Mouse (Mus musculus) cerebellum, adult 11-12 months (tissue): Measurements from ENCODE around the gene 1700016C15Rik.

Experiments used
- DNase-seq: peaks from one replicate; pipeline ENCODE4 v3.0.0; 2022

Gene 1700016C15Rik

DNA sequence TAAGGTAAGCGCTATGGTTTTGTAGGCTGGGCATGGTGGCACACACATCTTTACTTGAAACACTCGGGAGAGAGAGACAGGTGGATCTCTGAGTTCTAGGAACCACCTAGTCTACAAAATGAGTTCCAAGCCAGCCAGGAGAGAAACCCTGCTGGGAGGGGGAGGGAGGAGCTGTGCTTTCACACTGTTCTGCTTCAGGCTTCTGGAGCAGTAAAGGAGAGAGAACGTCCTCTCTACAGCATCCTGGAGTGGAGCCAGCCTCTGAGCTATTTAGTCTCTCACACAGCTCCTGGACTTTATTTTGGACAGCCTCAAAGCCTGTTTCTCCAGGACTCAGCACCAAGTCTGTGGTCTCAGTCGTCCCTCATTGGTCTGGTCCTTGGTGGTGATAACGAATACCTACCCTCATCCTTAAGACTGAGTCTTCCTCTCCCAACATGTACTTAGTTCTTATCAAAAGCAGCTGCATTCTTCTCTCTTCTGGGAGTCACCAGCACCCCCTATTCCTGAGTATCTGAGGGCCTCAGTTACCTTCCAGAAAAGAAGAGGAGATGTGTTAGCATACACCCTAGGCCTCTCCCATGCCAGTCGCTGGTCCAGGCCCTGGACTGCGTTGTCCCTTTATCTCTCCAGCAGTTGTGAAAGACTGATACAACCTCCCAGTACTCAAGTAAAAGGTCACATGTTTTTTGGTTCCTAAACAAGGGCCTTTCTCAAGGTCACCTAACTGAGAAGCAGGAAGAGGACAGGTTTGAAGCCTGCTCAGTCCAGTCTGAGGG lies 12.4 kb upstream of the 1700016C15Rik start:
- no peak for DNase-seq

DNA sequence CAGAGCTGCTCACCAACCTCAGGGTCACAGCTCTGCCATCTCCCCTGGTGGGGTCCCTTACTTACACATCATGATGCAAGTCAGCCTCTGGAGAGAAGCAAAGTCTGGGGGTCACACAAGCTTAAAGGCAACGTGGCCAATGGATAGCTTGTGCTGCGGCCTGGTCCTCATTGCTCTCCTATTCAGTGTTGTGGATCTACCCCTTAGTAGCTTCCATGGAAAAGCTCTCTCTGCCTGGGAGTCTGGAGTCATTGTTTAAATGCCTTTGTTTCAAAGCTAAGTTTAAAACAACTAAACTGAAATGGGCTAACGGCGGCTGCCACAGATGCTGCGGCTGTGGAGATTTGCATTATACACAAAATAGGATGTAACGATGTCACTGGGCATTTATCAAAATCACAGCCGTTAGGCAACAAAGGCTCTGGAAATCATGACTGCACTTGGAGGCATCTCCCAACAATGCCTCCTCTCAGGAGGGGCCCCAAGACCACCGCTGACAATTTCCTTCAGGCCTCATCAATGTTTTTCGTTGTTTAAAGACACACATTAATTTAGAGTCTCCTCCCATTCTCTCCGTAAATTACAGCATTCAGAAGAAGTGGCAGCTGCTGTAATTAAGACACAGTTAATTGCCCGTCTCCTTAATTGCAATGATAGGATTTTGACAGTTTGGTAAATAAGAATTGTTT lies 11.1 kb upstream of the 1700016C15Rik start:
- no peak for DNase-seq

DNA sequence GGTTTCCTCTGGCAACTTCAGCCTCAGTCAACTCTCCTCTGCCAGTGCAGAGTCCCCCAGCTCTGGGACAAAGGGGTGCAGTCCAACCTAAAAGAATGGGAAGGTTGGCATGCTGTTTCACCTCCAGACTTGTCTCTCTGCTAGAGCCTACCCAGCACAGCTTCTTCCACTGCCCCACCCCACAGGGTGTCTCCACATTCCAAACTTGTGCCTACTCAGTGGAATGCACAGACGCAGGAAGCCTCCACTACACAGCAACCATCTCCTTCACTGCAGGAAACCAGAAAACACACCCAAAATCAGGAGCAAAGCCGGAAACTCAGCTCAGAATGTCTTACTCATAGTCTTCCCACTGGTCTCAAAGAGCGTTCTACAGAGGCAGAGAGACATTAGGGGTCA lies 10.6 kb upstream of the 1700016C15Rik start:
- DNase-seq, result no peak

GRCm38 (mm10) chr1:177723786-177724185 lies 5.8 kb upstream of the 1700016C15Rik start:
- DNase-seq, result no peak

GRCm38 (mm10) chr1:177726870-177727269 lies 2.7 kb upstream of the 1700016C15Rik start:
- DNase-seq, result no peak

GRCm38 (mm10) chr1:177727883-177728525 lies 1.6 kb upstream of the 1700016C15Rik start:
- DNase-seq, result no peak

DNA sequence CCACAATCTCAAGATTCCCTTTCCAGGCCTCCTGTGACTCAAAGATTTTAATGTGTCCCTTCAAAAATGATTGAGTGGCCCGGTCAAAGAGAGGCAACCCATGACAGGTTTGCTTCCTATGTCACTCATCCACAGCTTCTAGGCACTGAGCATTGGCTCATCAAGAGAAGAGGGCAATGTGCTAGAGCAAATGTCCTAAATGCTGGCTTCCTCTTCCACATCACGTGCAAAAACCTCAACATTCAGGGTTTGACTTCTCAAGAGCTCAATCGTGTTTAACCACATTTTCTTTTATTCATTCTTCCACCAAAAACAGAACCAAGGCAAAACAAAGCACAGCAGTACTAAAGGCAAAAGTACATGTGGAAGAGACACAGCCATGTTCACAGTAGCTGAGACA lies 2.4 kb downstream of the 1700016C15Rik start:
- DNase-seq, result no peak

DNA sequence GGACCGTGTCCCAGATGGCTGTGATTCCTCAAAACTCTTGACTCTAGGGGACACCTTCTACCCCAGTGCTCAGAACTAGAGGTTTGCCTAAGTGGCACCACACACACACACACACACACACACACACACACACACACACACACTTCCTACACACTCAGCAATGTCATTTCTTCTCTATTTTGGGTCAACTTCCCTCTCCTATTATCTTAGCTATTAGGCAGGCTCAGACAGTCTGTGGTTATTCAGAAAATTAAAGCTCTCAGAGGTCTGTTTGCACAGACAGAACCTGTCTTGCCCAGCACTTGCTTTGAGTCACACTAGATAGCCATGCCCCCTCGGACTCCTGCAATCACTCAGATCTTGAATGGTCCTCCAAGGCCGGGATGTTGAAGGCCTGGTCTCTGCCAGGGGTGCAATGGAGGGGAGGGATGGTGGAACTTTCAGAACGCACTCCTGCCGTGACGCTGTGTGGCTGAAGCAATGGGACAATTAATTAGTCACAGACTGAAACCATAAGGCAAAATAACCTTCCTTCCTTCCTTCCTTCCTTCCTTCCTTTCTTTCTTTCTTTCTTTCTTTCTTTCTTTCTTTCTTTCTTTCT lies 8.0 kb downstream of the 1700016C15Rik start:
- no peak for DNase-seq

DNA sequence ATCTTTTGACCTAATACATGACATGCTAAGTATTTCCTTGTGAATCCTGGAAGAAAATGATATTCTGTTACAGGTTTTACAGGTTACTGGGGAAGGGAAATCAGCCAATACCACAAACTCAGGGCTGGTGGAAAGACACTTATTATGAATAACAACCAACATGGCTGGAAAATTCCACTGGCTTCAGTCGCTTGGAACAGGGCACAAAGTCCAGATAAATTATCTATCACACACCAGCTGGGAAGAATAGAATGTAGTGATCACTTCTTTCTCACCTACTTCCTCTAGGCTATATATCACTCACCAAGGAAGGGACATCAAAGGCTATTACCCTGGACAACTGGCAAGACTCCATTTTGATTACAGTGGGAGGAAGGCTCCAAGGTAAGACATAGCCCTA lies 11.1 kb downstream of the 1700016C15Rik start:
- no peak for DNase-seq

DNA sequence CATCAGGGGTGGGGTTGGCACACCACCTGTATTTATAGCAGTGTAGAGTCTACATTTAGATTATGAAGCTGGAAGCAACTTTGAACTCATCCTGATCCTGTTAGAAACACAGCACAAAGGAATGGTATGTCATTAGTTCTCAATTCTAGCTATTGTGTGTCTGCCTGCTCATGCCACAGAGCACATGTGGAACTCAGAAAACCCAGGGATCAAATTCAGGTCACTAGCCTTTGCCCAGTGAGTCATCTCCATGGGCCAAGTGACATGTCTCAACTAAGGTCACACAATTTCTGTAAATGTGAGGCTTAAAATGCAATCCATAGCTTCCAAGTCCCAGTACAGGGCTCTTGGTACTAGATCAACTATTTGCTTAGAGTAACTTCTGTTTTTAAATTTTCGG lies 12.5 kb downstream of the 1700016C15Rik start:
- no peak for DNase-seq

DNA sequence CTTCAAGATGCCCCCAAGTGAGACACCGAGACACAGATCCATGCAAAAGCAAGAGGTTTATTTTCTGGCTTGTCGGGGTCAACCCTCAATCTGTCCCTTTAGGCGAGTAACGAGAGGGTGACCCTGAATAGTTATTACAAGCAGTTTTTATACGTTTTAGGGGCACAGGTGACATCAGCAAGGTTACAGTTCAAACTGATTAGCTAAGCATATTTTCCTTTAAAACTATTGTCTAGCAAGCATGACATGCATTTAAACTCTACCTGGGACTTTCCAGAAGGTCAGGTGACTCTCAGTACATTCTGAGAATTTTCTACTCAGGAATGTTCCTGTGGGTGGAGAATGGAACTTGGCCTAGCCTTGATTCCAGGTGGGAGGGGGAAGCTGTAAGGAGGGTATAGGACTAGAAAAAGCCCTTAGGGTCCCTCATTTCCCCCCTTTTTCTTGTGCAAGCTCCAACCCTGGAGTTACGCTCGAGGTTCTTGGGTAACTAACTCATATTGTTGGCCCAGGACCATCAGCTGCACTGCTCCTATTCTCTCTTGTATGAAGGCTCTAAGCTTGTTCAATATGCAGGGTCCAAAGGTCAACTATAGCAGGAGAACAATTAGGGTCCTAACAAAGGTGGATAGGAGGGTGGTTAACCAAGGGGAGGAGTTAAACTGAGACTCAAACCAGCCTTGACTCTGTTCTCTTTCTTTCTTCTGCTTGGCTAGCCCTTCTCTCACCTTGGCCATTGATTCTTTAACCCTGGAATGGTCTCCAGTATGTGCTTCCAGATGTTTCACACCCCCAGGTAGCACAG lies 15.1 kb downstream of the 1700016C15Rik start:
- no peak for DNase-seq

GRCm38 (mm10) chr1:177747869-177748540 lies 18.4 kb downstream of the 1700016C15Rik start:
- DNase-seq, result no peak

DNA sequence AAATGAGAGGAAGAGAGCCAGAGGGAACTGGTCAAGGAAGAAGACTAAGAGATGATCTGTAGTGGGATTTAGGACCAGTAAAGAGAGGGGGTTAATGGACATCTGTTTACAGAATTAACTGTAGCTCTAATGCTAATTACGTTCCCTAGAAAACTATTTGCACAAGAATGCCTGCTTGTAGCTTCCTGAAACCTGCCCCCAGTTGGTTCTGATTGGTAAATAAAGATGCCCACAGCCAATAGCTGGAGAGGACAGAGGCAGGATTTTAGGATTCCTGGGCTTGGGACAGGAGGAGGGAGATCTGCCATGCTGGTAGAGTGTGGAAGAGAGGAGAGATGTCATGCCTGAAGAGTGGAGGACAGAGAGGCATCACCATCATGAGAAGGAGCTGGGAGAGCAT lies 23.9 kb downstream of the 1700016C15Rik start:
- DNase-seq, result no peak

DNA sequence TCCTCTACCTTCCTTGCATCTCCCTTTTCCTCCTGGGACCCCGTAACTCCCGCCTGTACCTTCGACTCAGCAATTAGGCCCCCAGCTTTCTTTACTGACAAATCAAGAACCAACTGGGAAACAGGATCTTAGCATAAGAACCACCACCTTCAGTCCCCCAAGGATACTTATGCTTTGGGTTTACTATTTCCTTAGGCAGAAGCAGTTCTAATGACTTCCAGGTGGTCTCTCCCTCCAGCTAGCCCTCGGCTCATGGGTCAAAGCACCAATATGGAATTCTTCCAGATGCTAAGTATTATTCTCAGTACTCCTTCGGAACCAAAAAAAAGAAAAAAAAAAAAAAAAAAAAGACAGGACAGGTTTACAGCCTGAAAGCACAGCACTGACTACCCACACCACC lies 27.6 kb downstream of the 1700016C15Rik start:
- no peak for DNase-seq

DNA sequence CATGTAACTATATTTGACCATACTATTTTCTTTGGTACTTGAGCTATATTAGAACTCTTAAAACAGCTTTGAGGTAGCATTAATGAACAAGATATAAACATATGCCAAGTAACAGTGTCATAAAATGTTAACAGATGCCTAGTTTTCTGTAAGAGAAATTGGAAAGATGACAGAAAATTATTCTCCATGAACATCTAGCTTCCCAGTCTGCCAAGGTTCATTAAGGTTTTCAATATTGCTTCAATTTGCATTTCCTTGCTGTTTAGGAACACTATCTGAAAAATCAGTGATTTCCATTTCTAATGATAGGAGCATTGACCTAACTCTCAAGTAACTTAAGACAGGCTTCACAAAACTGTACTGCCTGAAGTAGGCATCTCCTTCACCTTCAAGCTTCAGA lies 39.3 kb downstream of the 1700016C15Rik start:
- no peak for DNase-seq

DNA sequence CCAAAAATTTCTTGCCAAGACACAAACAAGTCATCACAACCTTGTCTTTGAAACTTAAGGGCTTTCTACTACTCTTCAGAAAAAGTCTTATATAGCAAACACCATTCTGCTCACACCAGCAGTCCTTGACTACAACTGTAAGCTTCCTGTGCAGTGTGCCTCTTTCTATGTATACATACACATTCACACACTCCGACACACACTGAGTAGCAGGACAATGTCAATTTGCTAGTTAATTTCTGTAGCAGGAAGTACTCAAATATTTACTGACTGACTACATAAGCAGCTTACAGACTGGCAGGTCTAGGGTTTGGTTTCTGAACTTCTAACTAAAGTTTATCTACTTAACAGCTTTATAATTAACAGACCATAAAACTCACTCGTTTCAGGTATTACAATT lies 47.8 kb downstream of the 1700016C15Rik start:
- DNase-seq, result no peak

DNA sequence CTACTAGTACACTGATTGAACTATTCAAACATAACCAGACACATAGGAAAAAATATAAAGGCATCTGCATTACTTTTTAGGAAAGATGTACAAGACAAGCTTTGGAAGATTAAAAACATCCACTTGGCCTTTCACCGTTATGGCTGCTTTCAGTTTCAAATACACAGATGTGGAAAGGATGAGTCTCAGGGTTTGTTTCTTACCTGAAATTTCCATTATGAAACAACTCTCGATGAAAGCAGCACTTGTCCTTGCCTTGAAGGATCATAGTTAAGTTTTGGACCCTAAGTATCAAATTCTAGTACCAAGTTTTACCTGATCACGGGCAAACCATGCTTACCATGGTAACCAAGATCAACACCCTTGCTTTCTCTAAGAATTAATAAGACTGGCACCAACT lies 63.2 kb downstream of the 1700016C15Rik start:
- no peak for DNase-seq

GRCm38 (mm10) chr1:177794866-177795265 lies 65.3 kb downstream of the 1700016C15Rik start:
- DNase-seq, result no peak

DNA sequence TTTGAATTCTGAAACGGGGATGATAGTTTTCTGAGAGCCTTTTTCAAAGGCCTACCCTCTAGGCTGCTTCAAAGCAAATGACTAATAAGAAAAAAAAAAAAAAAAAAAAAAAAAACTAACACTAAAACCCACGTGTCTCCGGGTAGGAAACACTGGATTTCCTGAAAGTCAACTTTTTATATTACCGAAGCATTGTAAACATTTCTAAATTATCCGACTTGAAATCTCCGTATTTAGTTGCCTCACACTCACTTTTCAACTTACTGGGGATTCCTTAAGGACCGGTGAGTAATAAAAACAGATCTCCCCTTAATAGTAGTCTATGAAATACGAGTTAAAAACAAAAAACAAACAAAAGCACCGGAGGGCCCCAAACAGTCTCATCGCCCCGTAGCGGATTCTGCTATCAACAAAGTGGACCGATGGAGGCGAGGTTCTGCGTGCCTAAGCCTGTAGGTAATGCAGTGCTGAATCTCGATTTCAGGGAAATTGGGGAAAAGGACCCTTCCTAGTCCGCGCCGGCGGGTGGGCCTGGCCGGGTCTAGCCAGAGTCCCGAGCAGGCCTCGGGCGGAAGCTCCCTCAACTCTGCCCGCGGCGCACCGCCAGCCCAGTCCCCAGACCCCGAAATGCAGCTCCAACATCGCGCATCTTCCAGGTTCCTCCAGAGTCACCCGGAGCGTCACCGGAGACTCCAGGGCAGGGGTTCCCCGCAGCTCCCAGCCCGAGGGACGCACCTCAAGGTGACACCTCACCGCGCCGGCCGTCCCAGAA lies 66.0 kb downstream of the 1700016C15Rik start:
- no peak for DNase-seq

GRCm38 (mm10) chr1:177796193-177796939 lies 66.8 kb downstream of the 1700016C15Rik start, which contains the start of gene Adss:
TSS of gene Adss (minus strand) at chr1:177796511.
- DNase-seq, result peak; percentile 99
